Mouse (Mus musculus): ENCODE data around the gene 1700010B08Rik.

1700010B08Rik gene

GRCm38 (mm10) chr2:173722251-173722857 lies 3.1 kb downstream of the 1700010B08Rik start:
- peak; percentile 4 for DNase-seq

DNA sequence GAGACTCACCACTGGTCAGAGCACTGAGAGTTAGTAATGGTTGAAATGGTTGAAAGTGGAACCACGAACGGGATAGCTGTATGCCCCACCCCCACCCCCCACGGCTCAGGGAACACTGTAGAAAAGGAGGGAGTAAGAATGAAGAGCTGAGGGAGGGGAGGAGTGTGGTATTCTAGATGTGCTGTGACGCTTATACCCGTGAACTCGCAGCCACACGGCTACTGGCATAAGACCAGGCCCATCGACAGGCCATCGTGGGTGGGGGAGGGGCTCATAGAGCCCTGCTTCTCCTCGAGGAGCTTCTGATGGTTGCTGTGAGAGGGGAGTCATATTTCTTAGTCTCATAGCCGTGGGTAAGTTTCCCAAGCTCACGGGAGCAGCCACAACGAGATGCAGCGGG lies 5.2 kb downstream of the 1700010B08Rik start:
- no peak for DNase-seq

GRCm38 (mm10) chr2:173724940-173725807 lies 6.0 kb downstream of the 1700010B08Rik start:
- DNase-seq = no peak

GRCm38 (mm10) chr2:173725819-173726218 lies 6.6 kb downstream of the 1700010B08Rik start:
- no peak for DNase-seq

DNA sequence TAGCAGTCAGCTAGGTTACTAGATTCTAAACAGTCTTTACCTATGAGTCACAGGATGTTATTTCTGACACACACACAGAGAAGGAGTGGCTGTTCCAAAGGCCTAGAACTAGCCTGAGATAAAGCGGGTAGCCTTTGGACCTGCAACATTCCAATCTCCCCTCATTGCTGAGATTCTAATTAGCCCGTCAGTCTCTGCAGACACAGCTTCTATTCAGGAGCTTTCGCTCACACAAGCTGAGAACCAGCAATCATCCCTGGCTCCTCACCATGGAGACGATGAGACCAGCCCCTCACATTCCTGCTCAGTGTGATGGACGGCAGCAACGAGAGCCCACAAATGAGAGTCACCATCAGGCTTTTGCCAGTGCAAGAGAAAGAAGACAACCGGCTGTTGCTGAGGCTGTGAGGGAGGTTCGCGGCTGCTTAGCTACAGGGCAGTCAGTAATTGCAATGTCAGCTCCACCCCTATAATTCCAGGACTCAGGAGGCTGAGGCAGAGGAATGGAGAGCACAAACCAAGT lies 11.3 kb downstream of the 1700010B08Rik start:
- no peak for DNase-seq

- DNase-seq = no peak
Observed at GRCm38 (mm10) chr2:173734426-173734825, 15.2 kb downstream of the 1700010B08Rik start.

DNA sequence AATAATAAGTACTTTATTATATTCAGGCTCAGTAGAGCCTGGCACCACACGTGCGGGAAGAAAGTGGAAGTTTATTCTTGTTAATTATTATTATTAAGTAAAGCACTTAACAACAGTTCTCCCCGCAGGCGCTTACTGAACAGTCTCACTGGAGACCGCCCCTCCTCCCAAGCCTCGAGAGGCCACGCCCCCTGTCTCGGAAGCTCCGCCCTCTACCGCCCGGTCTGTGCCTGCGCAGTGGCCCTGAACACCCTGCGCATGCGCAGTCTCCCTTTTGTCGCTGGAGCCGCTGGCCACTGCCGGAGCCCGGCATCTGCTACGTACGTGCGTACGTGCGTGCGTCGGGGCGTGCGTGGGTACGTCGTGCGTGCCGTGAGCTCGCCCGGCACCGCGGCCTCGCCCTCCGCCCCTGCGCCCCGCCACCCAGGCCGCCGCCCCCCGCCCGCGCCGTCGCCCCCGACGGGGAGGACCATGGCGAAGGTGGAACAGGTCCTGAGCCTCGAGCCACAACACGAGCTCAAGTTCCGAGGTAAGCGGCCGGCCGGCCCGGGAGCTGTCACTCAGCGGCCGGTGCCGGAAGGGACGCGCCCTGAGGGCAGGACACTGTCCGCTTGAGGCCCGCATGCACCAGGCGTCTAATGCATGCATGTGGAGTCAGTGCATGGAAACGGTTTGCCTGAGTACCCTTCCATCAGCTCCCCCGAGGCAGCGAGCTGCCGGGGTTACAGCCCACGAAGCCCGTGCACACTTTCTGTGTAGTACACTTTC lies 18.2 kb downstream of the 1700010B08Rik start, which contains the start of gene Vapb:
Vapb (plus strand) TSS at position 290 of the 768 bp plus-strand sequence.
- peak; percentile 99 for DNase-seq

DNA sequence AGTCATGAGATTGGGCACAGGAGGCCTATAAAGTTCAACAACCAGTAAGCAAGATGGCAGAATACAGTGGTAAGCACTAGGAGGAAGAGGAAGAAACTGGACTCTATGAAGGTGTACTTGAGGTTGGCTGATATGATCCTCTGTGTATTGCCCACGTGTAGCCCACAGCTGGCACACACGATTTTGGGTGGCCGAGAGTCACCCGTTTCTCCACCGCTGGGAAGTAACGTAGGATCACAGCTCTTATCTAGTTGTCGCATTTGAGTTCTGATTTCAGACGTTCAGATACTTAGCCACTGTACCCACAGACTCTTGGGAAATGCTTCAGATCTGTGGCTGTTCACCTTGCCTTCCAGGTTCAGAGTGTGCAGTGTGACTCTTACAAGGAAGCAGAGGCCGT lies 19.0 kb downstream of the 1700010B08Rik start:
- no peak for DNase-seq

- DNase-seq = peak; percentile 40
Observed at GRCm38 (mm10) chr2:173739107-173739506, 19.9 kb downstream of the 1700010B08Rik start.

DNA sequence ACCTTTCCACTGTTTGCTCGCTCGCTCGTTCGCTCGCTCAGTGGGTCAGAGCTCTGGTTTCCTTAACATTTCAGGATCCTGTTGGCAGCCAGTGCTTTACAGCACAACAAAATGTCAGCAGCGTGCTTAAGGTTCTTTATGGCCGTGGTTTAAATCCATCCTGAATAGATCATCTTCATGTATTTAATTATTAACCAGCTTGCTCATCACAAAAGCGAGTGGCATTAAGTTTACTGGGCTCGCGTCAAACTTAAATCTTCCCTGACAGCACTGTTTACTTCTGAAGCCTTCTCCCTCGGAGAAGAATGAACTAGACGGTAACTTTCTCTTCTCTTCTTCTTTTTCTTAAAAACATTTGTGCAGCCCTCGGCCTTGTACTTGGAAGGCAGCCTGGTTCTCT lies 22.9 kb downstream of the 1700010B08Rik start:
- no peak for DNase-seq

DNA sequence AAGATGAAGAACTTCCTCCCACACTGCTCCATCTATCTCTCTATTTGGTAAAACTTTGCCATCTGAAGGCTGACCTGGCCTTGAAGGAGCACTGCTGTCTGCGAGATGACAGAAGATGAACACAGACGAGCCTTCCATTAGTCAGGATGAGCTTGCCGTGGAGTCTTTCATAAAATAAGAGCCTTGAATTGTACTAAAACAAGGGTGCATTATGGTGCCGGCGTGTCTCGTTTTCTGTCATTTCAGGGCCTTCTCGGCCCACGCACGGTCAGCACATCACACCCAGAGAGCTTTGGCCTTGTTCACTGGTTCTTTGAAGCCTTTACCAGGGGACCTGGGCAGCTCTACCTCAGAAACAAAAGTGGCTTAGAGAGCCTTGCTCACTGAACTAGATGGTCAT lies 23.5 kb downstream of the 1700010B08Rik start:
- no peak for DNase-seq

DNA sequence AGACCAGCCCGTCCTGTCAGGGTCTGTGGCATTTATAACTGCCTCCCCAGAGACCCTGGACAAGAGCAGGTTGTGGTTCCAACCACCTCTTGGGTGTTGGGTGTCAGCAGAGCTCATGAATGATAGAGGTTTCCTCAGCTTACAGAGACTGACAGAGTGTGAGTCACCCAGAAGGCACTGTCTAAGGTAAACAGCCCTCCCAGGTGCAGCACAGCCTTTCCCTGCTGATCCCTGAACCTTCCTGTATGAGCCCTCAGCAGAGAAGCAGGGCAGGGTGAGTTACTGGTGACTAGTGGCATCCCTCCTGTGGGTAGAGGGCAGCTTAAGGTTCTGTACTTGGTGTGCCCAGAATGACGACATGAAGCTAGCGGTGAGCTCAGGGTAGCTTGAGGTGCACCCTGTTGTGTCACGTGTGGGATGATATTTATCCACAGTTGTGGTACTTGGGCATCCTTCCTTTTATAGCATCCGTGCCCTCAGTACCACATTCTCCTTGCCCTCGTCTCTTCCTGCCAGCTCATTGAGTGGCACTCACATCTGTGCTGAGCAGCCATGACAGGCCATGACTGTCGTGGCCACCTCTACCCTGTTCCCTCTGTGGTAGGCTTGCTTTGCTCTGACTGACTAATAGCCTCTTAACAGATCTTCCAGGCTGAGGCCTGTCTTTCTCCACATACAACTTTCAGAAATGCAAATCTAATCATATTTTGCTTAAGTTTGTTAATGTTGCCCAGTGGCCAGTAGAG lies 25.0 kb downstream of the 1700010B08Rik start:
- DNase-seq = no peak

- peak; percentile 12 for DNase-seq
Observed at GRCm38 (mm10) chr2:173748961-173749659, 29.9 kb downstream of the 1700010B08Rik start.

- DNase-seq = no peak
Observed at GRCm38 (mm10) chr2:173755433-173756144, 36.4 kb downstream of the 1700010B08Rik start.

- no peak for DNase-seq
Observed at GRCm38 (mm10) chr2:173757624-173758155, 38.5 kb downstream of the 1700010B08Rik start.

- DNase-seq = no peak
Observed at GRCm38 (mm10) chr2:173760607-173761006, 41.4 kb downstream of the 1700010B08Rik start.

GRCm38 (mm10) chr2:173764629-173765028 lies 45.4 kb downstream of the 1700010B08Rik start:
- no peak for DNase-seq

DNA sequence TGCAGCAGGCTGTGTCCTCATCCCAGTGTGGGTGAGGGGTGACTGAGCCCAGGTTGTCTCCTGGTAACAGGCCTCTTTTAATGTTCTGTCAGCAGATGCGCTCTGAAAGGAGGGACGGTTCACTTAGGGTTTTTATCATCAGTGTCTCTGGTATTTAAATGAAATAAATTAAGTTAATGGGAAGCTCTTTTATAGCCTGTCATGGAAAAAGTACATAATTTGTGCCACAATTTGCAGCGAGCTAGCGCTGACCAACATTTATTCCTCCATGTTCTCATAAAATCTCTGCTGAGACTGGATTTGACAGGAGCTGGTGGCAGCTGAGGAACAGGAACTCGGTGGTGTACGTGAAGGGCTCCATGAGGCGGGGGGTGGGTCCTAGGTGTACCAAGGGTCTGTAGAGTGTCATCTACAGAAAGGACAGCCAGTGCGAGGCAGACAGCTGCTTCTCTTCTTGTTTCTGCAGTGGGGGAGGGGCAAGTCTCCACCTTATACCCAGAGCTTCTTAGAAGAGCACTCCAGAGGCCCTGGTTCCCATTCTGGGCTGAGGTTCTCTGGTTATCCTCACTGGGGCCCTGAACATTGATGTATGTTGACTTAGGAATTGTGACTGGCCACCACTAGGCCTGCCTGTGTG lies 48.9 kb downstream of the 1700010B08Rik start:
- DNase-seq = no peak

DNA sequence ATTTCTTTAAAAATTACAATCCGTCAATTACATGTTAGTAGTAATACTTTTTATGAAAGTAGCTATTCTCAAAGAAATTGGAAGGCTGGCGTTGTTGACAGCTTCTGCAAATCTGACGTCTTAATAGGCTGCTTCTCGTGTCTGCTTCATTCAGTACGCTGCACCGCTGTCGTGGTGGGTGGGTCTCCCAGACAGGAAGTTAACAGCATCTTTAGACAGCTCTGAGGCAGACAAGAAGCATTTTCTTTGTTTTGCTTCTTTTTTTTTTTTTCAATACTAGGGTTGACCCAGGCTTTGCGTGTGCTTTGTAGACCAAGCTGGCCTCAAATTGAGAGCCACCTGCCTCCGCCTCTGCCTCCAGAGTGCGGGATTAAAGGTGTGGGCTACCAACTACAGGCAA lies 50.0 kb downstream of the 1700010B08Rik start:
- no peak for DNase-seq

DNA sequence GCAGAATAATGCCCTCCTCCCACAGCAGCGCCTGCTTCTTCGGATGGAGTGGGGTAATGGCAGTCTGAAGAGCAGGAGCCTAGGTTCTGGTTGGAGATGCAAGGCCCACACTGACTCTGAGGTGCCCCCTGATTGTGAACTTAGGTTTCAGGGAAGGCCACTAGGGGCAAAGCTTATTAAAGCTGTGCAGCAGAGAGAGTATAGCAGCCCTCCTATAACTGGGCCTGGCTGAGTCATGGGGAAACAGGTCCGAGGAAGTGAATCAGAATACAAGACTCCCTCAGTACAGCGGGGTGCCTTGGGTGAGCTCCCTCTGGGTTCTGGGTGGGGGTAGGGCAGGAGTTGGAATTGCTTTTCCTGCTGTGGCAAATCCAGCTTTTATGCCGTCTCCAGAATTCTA lies 51.4 kb downstream of the 1700010B08Rik start:
- DNase-seq = no peak

Data from lung, postnatal 36 days (tissue).